Mouse (Mus musculus) intestine, postnatal 0 days (tissue): ENCODE measurements at regions not wholly inside any gene's neighbourhood (a gene's known extent, or its start where the extent isn't known, plus 50 kb on each side); places are given as distances from the start of the nearest gene placed in this dataset.
A peak's percentile ranks its signal among the peaks of the same experiment; 100 is the strongest.

Source experiments
- ATAC-seq: fragments of 200-750 bp; cut with Nextera tagmentation; 2 replicates; pipeline ENCODE4 v1.8.0; 2017; ENCODE audit warnings: mild to moderate bottlenecking, moderate TSS enrichment, moderate library complexity
- H3K27ac ChIP-seq: fragments of 300-500 bp; sonication (generic); 2 replicates; pipeline ENCODE4 v1.5.1; 2014; ENCODE audit warnings: mild to moderate bottlenecking, low read depth, low read length, moderate library complexity
- H3K27me3 ChIP-seq: fragments of 300-500 bp; sonication (generic); replicated peaks from 2 replicates; pipeline ENCODE4 v1.6.1; 2014; ENCODE audit warnings: low read length, mixed read lengths; ENCODE audit not compliant: control insufficient read depth, insufficient read depth
- H3K36me3 ChIP-seq: fragments of 300-500 bp; sonication (generic); 2 replicates; pipeline ENCODE4 v1.6.1; 2014; ENCODE audit warnings: mild to moderate bottlenecking, moderate library complexity; ENCODE audit not compliant: control insufficient read depth, insufficient read depth
- H3K4me1 ChIP-seq: fragments of 300-500 bp; sonication (generic); replicated peaks from 2 replicates; pipeline ENCODE4 v1.6.1; 2014; ENCODE audit warnings: antibody characterized with exemption, low read length, mixed read lengths; ENCODE audit not compliant: control insufficient read depth, insufficient read depth
- H3K4me2 ChIP-seq: fragments of 300-500 bp; sonication (generic); replicated peaks from 2 replicates; pipeline ENCODE4 v1.6.1; 2014; ENCODE audit warnings: low read depth, mild to moderate bottlenecking, moderate library complexity
- H3K4me3 ChIP-seq: fragments of 300-500 bp; sonication (generic); 2 replicates; pipeline ENCODE4 v1.5.1; 2014; ENCODE audit warnings: low read depth, low read length
- H3K9ac ChIP-seq: fragments of 300-500 bp; sonication (generic); 2 replicates; pipeline ENCODE4 v1.6.1; 2014; ENCODE audit warnings: mild to moderate bottlenecking, low read depth, low read length
- H3K9me3 ChIP-seq: fragments of 300-500 bp; sonication (generic); 2 replicates; pipeline ENCODE4 v1.6.1; 2016; ENCODE audit warnings: mixed run types; ENCODE audit not compliant: control insufficient read depth
- CTCF ChIP-seq: sonication (generic); IDR thresholded peaks from 2 replicates; pipeline ENCODE4 v1.5.1; 2016; ENCODE audit warnings: low read depth, mild to moderate bottlenecking, control low read depth, antibody characterized with exemption, moderate library complexity
- WGBS: fragments of 180-500 bp; shearing (Covaris S2); extraction: QIAGEN DNeasy Blood & Tissue Kit; methylation state at CpG from one replicate; pipeline ENCODE4 v1.1.7; 2014; 5-methylcytosine and 5-hydroxymethylcytosine counted together

DNA sequence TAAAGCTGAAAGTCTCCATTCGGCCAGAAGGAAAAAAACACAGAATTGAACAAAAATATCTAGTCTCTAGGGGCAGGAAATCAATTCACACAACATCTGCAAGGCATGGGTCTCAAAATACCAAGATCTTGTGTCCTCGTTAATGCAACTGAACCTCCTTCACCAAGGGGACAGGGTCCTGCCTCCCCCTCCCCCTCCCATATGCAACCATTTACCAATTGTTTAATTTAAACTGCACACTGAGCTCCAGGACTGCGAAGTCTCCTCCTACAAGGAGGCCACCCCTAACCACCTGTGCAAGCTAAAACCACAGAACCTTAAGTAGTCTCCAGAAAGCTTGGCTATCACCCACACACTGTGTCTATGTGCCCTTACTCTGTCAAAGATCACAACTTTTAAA is 61.4 kb upstream of the Tln2 start:
- Histone ChIP-seq H3K36me3 (no peaks in the 10 kb centered on the region), H3K4me3 (no peak overlapping the region), H3K27me3 (no peaks in the 10 kb centered on the region), H3K27ac (no peak overlapping the region), H3K9me3 (no peaks in the 10 kb centered on the region), H3K4me1 (no peaks in the 10 kb centered on the region), H3K4me2 (no peak overlapping the region), H3K9ac (no peak overlapping the region)
- TF ChIP-seq CTCF: no peak
- 52% methylated on average over 3 of the region's 3 CpGs for WGBS
- no peak for ATAC-seq

DNA sequence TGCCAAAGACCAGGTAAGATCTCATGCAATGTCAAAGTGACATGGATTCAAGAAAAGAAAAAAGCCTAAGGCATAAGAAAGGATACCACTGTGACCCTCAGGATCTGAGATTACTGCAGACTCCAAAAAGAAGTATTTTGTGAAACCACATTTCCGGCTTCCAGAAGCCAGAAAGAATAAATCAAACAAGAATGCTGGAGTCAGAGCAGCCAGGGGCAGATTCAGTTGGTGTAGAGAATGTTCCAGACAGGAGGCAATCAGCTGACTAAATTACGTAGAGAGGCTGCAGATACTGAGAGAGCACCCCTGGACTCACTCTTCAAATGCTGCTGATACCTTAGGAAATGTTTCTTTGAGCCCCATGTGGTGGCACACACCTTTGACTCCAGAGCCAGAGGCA is 67.7 kb upstream of the Tln2 start:
- no peak overlapping the region for H3K27ac ChIP-seq
- TF ChIP-seq CTCF: no peak
- no peak overlapping the region for H3K4me2 ChIP-seq
- no peaks in the 10 kb centered on the region for H3K36me3 ChIP-seq
- 82% methylated on average over 2 of the region's 2 CpGs for WGBS
- H3K4me3 ChIP-seq: no peak overlapping the region
- no peak overlapping the region for H3K9ac ChIP-seq
- ATAC-seq: no peak
- no peaks in the 10 kb centered on the region for H3K4me1 ChIP-seq
- 0 out of 2 replicates have a peak, but pooled peaks cover 7% of the 10 kb centered on the region for H3K27me3 ChIP-seq
- no peaks in the 10 kb centered on the region for H3K9me3 ChIP-seq

GRCm38 (mm10) chr9:67629624-67630023 is 70.1 kb upstream of the Tln2 start:
- Histone ChIP-seq H3K27ac (no peak overlapping the region), H3K9me3 (no peaks in the 10 kb centered on the region), H3K4me1 (0 out of 2 replicates have a peak, but pooled peaks cover 2% of the 10 kb centered on the region), H3K9ac (no peak overlapping the region), H3K36me3 (no peaks in the 10 kb centered on the region), H3K4me3 (no peak overlapping the region), H3K27me3 (peaks cover 11% of the 10 kb centered on the region; the same call in 1 of the 2 replicates), H3K4me2 (peak overlapping the region; percentile 37)
- TF ChIP-seq CTCF: no peak
- no peak for ATAC-seq
- WGBS: 28% methylated on average over 6 of the region's 6 CpGs

GRCm38 (mm10) chr9:67630173-67630572 is 70.7 kb upstream of the Tln2 start:
- Histone ChIP-seq H3K4me2 (no peak overlapping the region), H3K9me3 (no peaks in the 10 kb centered on the region), H3K4me3 (no peak overlapping the region), H3K9ac (no peak overlapping the region), H3K36me3 (no peaks in the 10 kb centered on the region), H3K27ac (no peak overlapping the region), H3K27me3 (peaks cover 11% of the 10 kb centered on the region; the same call in 1 of the 2 replicates), H3K4me1 (0 out of 2 replicates have a peak, but pooled peaks cover 2% of the 10 kb centered on the region)
- 66% methylated on average over 3 of the region's 3 CpGs for WGBS
- TF ChIP-seq CTCF: no peak
- ATAC-seq: no peak

DNA sequence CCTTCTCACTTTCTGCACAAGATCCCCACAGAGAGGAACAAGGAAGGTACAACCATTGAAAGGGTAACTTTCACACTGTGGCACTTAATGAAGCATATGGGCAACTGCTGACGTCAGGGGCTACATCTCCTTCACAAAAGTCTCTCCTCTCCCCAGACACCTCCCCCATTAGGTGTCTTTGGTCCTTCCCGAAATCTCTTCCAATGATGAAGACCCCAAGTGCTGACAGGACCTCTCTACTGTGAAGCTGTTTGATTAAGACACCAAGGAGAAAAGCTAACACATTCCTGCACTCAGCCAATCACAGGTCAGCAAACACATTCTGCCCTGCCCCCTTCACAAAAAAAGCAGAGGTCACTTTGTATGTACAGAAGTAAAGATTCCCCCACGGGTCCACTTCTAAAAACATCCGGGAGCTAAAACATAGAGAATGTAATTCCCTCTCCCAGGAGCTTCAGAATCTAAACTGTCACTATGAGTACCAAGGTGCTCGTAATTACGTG is 72.3 kb upstream of the Tln2 start:
- TF ChIP-seq CTCF: no peak
- Histone ChIP-seq H3K36me3 (no peaks in the 10 kb centered on the region), H3K27ac (no peak overlapping the region), H3K4me2 (peak overlapping the region; percentile 99), H3K27me3 (peaks cover 11% of the 10 kb centered on the region; the same call in 1 of the 2 replicates), H3K9me3 (no peaks in the 10 kb centered on the region), H3K4me1 (0 out of 2 replicates have a peak, but pooled peaks cover 2% of the 10 kb centered on the region), H3K4me3 (peak overlapping the region; percentile 88; the same call in 1 of the 2 replicates), H3K9ac (no peak overlapping the region)
- WGBS: 10% methylated on average over 6 of the region's 6 CpGs
- no peak for ATAC-seq

DNA sequence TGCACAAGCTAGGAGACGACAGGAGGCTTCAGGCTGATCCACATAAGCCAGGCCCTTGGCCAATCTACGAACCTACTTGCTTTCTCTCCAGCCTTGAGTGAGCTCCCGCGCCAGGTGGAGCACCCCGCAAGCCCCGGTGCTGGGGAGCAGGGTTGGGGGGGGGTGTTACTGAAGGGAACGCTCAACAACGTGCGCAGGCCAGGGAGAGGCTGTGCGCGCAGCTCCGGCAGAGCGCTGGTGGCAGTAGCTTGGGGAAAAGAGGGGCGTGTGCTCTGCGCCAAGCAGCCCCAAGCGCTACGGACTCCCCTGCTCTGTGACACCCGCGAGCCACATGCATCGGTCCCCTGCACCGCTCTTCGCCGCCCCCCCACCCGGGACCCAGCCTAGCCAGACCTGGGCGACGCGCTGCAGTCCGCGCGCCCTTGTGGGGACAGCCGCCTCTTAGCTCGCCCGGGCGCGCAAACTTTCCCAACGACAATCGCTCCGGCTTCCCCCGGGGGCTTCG is 73.1 kb upstream of the Tln2 start:
- Histone ChIP-seq H3K4me3 (peak overlapping the region; percentile 88), H3K4me1 (0 out of 2 replicates have a peak, but pooled peaks cover 2% of the 10 kb centered on the region), H3K27me3 (peaks cover 11% of the 10 kb centered on the region; the same call in 1 of the 2 replicates), H3K27ac (no peak overlapping the region), H3K36me3 (no peaks in the 10 kb centered on the region), H3K9ac (peak overlapping the region; percentile 68), H3K9me3 (no peaks in the 10 kb centered on the region), H3K4me2 (peak overlapping the region; percentile 99)
- 0 out of 2 replicates have a peak, but pooled peaks have one; percentile 1 for TF ChIP-seq CTCF
- under 1% methylated on average over 39 of the region's 40 CpGs for WGBS
- 0 out of 2 replicates have a peak, but pooled peaks have one; percentile 17 for ATAC-seq
